Mouse (Mus musculus) bone marrow macrophage, adult 2 months (primary cell): Measurements from ENCODE around the gene Gak.

Source experiments
- CTCF ChIP-seq: IDR thresholded peaks from 2 replicates; pipeline ENCODE4 v1.5.1; 2012; ENCODE audit warnings: low read depth, mild to moderate bottlenecking, low read length, moderate library complexity
- POLR2A ChIP-seq: IDR thresholded peaks from 2 replicates; pipeline ENCODE4 v1.6.1; 2012; ENCODE audit warnings: mild to moderate bottlenecking, low read depth, low read length, borderline replicate concordance

- TF ChIP-seq POLR2A, result no peak
- TF ChIP-seq CTCF, result no peak
These were observed 67.1 kb downstream of the Gak start for GRCm38 (mm10) chr5:108562483-108562882.
